Mouse (Mus musculus) 3134 (cell line): ENCODE measurements around the gene Srprb.

ENCODE experiments used
- DNase-seq: peaks from one replicate; pipeline ENCODE4 v3.0.0-alpha.2; 2011; ENCODE audit warnings: low spot score; ENCODE audit not compliant: insufficient read length; ENCODE audit errors: extremely low read depth

The Srprb gene

GRCm38 (mm10) chr9:103146703-103147102, 55.2 kb downstream of the Srprb start:
- no peak for DNase-seq

DNA sequence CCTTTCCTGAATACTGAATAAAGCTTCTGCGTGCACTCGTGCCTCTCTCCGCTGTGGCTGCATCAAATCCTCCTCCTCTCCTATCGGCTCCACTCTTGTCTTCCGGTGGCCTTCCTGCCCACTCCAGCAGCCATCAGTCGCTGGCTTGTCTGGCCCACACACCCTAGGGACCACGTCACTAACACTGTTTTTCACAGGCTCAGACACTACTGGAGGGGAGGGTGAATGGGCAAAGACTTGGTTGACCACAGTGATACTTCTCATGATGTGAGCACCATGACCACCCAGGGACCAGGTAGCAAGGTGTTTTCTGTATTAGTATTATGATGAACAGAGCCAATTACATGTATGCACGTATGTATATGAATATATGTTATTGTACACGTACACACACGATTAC, 55.7 kb downstream of the Srprb start:
- DNase-seq = no peak

- DNase-seq = no peak
These were observed 56.6 kb downstream of the Srprb start for GRCm38 (mm10) chr9:103145351-103145750.

- DNase-seq = no peak
These were observed 58.1 kb downstream of the Srprb start for GRCm38 (mm10) chr9:103143881-103144280.

- DNase-seq = no peak
These were observed 60.7 kb downstream of the Srprb start for GRCm38 (mm10) chr9:103141266-103141665.

DNA sequence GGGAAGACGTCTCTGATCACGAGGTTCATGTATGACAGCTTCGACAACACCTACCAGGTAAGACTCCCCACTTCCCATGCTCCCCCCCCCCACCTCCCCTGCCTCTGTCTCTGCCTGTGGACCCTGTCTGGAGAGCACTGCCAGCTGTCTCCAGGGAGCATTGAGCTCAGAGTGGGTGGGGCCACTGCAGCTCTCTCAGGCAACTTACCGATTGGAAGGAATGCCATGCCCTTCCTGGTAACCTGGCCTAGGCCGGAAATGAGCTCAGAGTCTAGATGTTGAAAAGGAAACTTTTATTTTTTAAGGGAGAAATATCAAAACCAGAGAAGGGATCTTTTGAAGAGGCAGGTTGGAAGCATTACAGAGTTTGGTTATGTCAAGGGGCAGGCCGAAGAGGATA, 61.6 kb downstream of the Srprb start:
- DNase-seq = no peak

DNA sequence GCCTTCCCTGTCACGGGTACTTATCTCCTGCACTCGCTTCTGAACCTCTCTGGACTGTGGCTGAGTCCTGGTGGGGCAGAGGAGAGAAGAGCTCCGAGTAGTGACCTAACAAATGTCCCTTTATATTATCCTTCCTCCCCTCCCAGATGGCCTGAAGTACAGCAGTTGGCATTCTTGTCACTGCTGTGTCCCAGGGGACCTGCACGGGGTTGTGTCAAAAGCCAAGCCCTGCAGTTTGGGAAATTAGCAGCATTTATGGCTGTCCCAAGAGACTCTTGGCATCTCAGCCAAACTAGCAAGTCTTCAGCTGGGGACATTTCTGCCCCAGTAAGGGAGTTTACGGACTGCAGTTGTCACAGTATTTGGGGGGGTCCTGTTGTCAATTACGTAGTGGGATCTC, 62.5 kb downstream of the Srprb start:
- DNase-seq = peak; percentile 49
